9 mouse cellular contexts compared by ENCODE assay signal in genomic region chr12:12725075-12725474, GRCm38 (mm10).
DNase-seq lines count a peak whose midpoint lies in the region; ATAC-seq and TF ChIP-seq lines count a peak whose summit lies in the region.
"Had no signal": no experiment of that assay in that cellular context is flagged by ENCODE, and none has a peak within 500 bp of the region (broad histone marks: within the 10 kb centered on the region; RNA-seq: fewer than 3 reads in every experiment).

No protein-coding gene starts in this region.

- WGBS in heart, embryonic 12.5 days: 12% methylated on average over 13 of the region's 13 CpGs
- 2% methylated on average over 13 of the region's 13 CpGs for WGBS in hindbrain, embryonic 11.5 days
- 23% methylated on average over 13 of the region's 13 CpGs for WGBS in midbrain, postnatal 0 days
- 25% methylated on average over 13 of the region's 13 CpGs for WGBS in kidney, embryonic 14.5 days

- H3K4me2 ChIP-seq in heart, embryonic 12.5 days: peak overlapping the region; percentile 50
- H3K4me2 ChIP-seq in hindbrain, embryonic 11.5 days (replicated peaks; ENCODE audit: low read depth, low read length): peak overlapping the region; percentile 26
- no peak overlapping the region for H3K4me2 ChIP-seq in midbrain, postnatal 0 days (ENCODE audit: low read depth, low read length, poor library complexity, severe bottlenecking)
- H3K4me2 ChIP-seq in kidney, embryonic 14.5 days (replicated peaks; ENCODE audit: low read depth, low read length): no peak overlapping the region

- TF ChIP-seq POLR2A in brain, embryonic 14.5 days (IDR thresholded peaks at IDR 0.05; ENCODE audit: borderline replicate concordance, extremely low read depth, insufficient read depth, insufficient read length, poor library complexity, severe bottlenecking): no peak

- no peak overlapping the region for H3K9ac ChIP-seq in heart, embryonic 12.5 days
- H3K9ac ChIP-seq in hindbrain, embryonic 11.5 days (ENCODE audit: low read depth, low read length): no peak overlapping the region; the same call in 1 of the 2 replicates
- H3K9ac ChIP-seq in midbrain, postnatal 0 days (replicated peaks; ENCODE audit: low read length, poor library complexity, severe bottlenecking): no peak overlapping the region
- no peak overlapping the region for H3K9ac ChIP-seq in kidney, embryonic 14.5 days (ENCODE audit: low read depth, low read length)

- H3K27me3 ChIP-seq in heart, embryonic 12.5 days (replicated peaks): no peaks in the 10 kb centered on the region
- no peaks in the 10 kb centered on the region for H3K27me3 ChIP-seq in hindbrain, embryonic 11.5 days (ENCODE audit: control insufficient read depth, insufficient read depth, low read length)
- 0 out of 2 replicates have a peak, but pooled peaks cover 7% of the 10 kb centered on the region for H3K27me3 ChIP-seq in midbrain, postnatal 0 days (ENCODE audit: insufficient read depth, low read length)
- no peaks in the 10 kb centered on the region for H3K27me3 ChIP-seq in kidney, embryonic 14.5 days (ENCODE audit: control insufficient read depth, insufficient read depth, low read length)

- H3K27ac ChIP-seq in heart, embryonic 12.5 days (ENCODE audit: poor library complexity, severe bottlenecking): no peak overlapping the region
- peak overlapping the region; percentile 76 for H3K27ac ChIP-seq in hindbrain, embryonic 11.5 days (ENCODE audit: low read depth, low read length)
- no peak overlapping the region for H3K27ac ChIP-seq in midbrain, postnatal 0 days (ENCODE audit: low read depth, low read length)
- H3K27ac ChIP-seq in kidney, embryonic 14.5 days (ENCODE audit: low read depth, low read length): no peak overlapping the region

- no peak for DNase-seq in heart, adult 9 months (ENCODE audit: low spot score in 2 of 2)
- peak; percentile 84 for DNase-seq in brain, embryonic 14.5 days (ENCODE audit: low read depth)
- DNase-seq in hindbrain, embryonic 11.5 days (ENCODE audit: low spot score): peak; percentile 79
- DNase-seq in midbrain, postnatal 0 days (ENCODE audit: low spot score): peak; percentile 52
- DNase-seq in layer of hippocampus, adult 9-11 months: no peak
- DNase-seq in frontal cortex, adult 2 months (ENCODE audit: extremely low spot score in 1 of 2, low spot score in 1 of 2): no peak
- DNase-seq: kidney, adult 9 months had no signal

- TF ChIP-seq CTCF in brain, embryonic 14.5 days (IDR thresholded peaks at IDR 0.05; ENCODE audit: borderline replicate concordance, extremely low read depth, insufficient read depth, insufficient read length): peak; percentile 22; the same call in 1 of the 2 replicates
- TF ChIP-seq CTCF in midbrain, postnatal 0 days (IDR thresholded peaks at IDR 0.05): no peak; the same call in 1 of the 2 replicates

- ATAC-seq in heart, embryonic 12.5 days (ENCODE audit: insufficient number of reproducible peaks, low FRiP score): no peak
- peak; percentile 74 for ATAC-seq in hindbrain, embryonic 11.5 days (ENCODE audit: low FRiP score)
- no peak for ATAC-seq in midbrain, postnatal 0 days (ENCODE audit: low FRiP score)
- ATAC-seq in kidney, embryonic 14.5 days (ENCODE audit: low FRiP score, low TSS enrichment): no peak

- H3K4me3 ChIP-seq in heart, embryonic 12.5 days: peak overlapping the region; percentile 18; the same call in 1 of the 2 replicates
- H3K4me3 ChIP-seq in hindbrain, embryonic 11.5 days (ENCODE audit: low read depth, low read length): peak overlapping the region; percentile 8; the same call in 1 of the 2 replicates
- no peak overlapping the region for H3K4me3 ChIP-seq in midbrain, postnatal 0 days (ENCODE audit: low read depth, low read length)
- no peak overlapping the region for H3K4me3 ChIP-seq in kidney, embryonic 14.5 days (ENCODE audit: low read length)

- no peaks in the 10 kb centered on the region for H3K36me3 ChIP-seq in heart, embryonic 12.5 days
- H3K36me3 ChIP-seq in hindbrain, embryonic 11.5 days (ENCODE audit: control insufficient read depth, insufficient read depth, low read length): no peaks in the 10 kb centered on the region
- no peaks in the 10 kb centered on the region for H3K36me3 ChIP-seq in midbrain, postnatal 0 days (ENCODE audit: insufficient read depth, low read length)
- no peaks in the 10 kb centered on the region for H3K36me3 ChIP-seq in kidney, embryonic 14.5 days (ENCODE audit: control insufficient read depth, insufficient read depth, low read length)

- peaks cover 6% of the 10 kb centered on the region for H3K9me3 ChIP-seq in heart, embryonic 12.5 days (replicated peaks)
- no peaks in the 10 kb centered on the region for H3K9me3 ChIP-seq in hindbrain, embryonic 11.5 days (ENCODE audit: control insufficient read depth, low read length)
- no peaks in the 10 kb centered on the region for H3K9me3 ChIP-seq in midbrain, postnatal 0 days (ENCODE audit: low read length)
- H3K9me3 ChIP-seq in kidney, embryonic 14.5 days (ENCODE audit: control insufficient read depth, low read length): no peaks in the 10 kb centered on the region

- peaks cover 13% of the 10 kb centered on the region for H3K4me1 ChIP-seq in heart, embryonic 12.5 days (replicated peaks)
- peaks cover 20% of the 10 kb centered on the region for H3K4me1 ChIP-seq in hindbrain, embryonic 11.5 days (replicated peaks; ENCODE audit: control insufficient read depth, insufficient read depth, low read length)
- peaks cover 12% of the 10 kb centered on the region; the same call in 1 of the 2 replicates for H3K4me1 ChIP-seq in midbrain, postnatal 0 days (ENCODE audit: insufficient read depth, low read length)
- H3K4me1 ChIP-seq in kidney, embryonic 14.5 days (ENCODE audit: control insufficient read depth, insufficient read depth, low read length): no peaks in the 10 kb centered on the region

Comparison
In these comparisons a context has a peak if more than half of its experiments do, and no peak if none do; other contexts are left out.
1. H3K4me2 ChIP-seq: peak in heart, embryonic 12.5 days (single experiment) and hindbrain, embryonic 11.5 days (single experiment); none in midbrain, postnatal 0 days (single experiment) and kidney, embryonic 14.5 days (single experiment).
2. H3K4me3 ChIP-seq: peak in heart, embryonic 12.5 days (single experiment) and hindbrain, embryonic 11.5 days (single experiment); none in midbrain, postnatal 0 days (single experiment) and kidney, embryonic 14.5 days (single experiment).
3. DNase-seq: peak in brain, embryonic 14.5 days (single experiment), hindbrain, embryonic 11.5 days (single experiment) and midbrain, postnatal 0 days (single experiment); none in heart, adult 9 months (0 of 2), layer of hippocampus, adult 9-11 months (single experiment) and frontal cortex, adult 2 months (0 of 2).